Mouse (Mus musculus) CD8-positive naive resting alpha-beta T cell, adult 2 months (primary cell): Measurements from ENCODE around the gene Hoxb6.

Experiments
- DNase-seq, 2 experiments: peaks; one replicate each; pipeline ENCODE4 v3.0.0; 2022; ENCODE audit warnings: low read depth in 2 of 2, low spot score in 2 of 2

The Hoxb6 gene

GRCm38 (mm10) chr11:96291681-96292564, at the start of gene Hoxb6:
Hoxb6 (plus strand) TSS chr11:96292476.
- no peak for DNase-seq

- no peak for DNase-seq
Measured at GRCm38 (mm10) chr11:96250901-96251300, 41.4 kb upstream of the Hoxb6 start.

- DNase-seq = no peak
Measured at GRCm38 (mm10) chr11:96251480-96252031, 40.7 kb upstream of the Hoxb6 start.

- no peak for DNase-seq
Measured at GRCm38 (mm10) chr11:96252541-96253120, 39.6 kb upstream of the Hoxb6 start.

GRCm38 (mm10) chr11:96254221-96254620, 38.1 kb upstream of the Hoxb6 start:
- no peak for DNase-seq

- no peak for DNase-seq
Measured at GRCm38 (mm10) chr11:96255111-96255995, 36.9 kb upstream of the Hoxb6 start.

GRCm38 (mm10) chr11:96255996-96256445, 36.3 kb upstream of the Hoxb6 start:
- no peak for DNase-seq

GRCm38 (mm10) chr11:96257141-96257540, 35.1 kb upstream of the Hoxb6 start:
- DNase-seq = no peak

GRCm38 (mm10) chr11:96259038-96259437, 33.2 kb upstream of the Hoxb6 start:
- DNase-seq = no peak

- DNase-seq = no peak
Measured at GRCm38 (mm10) chr11:96259511-96259910, 32.8 kb upstream of the Hoxb6 start.

GRCm38 (mm10) chr11:96260310-96260970, 31.8 kb upstream of the Hoxb6 start:
- no peak for DNase-seq

GRCm38 (mm10) chr11:96261323-96261890, 30.9 kb upstream of the Hoxb6 start:
- peak; percentile 45 to 58 for DNase-seq

- no peak for DNase-seq
Measured at GRCm38 (mm10) chr11:96262262-96262830, 29.9 kb upstream of the Hoxb6 start.

- DNase-seq = no peak
Measured at GRCm38 (mm10) chr11:96263636-96264389, 28.5 kb upstream of the Hoxb6 start.

GRCm38 (mm10) chr11:96264390-96265020, 27.8 kb upstream of the Hoxb6 start:
- no peak for DNase-seq

- DNase-seq = no peak
Measured at GRCm38 (mm10) chr11:96265954-96266353, 26.3 kb upstream of the Hoxb6 start.

GRCm38 (mm10) chr11:96267021-96267920, 25.0 kb upstream of the Hoxb6 start:
- no peak for DNase-seq
